Mouse (Mus musculus) heart, postnatal 4 days (tissue): ENCODE results near the gene Sdk1. TPM values are rescaled to one million over a fixed set of nuclear protein-coding genes. Genes with fewer than 3 reads are reported as not detected.

Experiments
- DNase-seq: peaks from one replicate; pipeline ENCODE4 v3.0.0; 2021
- total RNA-seq, 2 experiments: library from RNA; stranded (reverse); gene quantifications; 2 replicates each; pipeline ENCODE4 v1.2.3; 2021

The Sdk1 gene
- total RNA-seq, 2 experiments from 2014 or later = 14.1 to 16.1 TPM

DNA sequence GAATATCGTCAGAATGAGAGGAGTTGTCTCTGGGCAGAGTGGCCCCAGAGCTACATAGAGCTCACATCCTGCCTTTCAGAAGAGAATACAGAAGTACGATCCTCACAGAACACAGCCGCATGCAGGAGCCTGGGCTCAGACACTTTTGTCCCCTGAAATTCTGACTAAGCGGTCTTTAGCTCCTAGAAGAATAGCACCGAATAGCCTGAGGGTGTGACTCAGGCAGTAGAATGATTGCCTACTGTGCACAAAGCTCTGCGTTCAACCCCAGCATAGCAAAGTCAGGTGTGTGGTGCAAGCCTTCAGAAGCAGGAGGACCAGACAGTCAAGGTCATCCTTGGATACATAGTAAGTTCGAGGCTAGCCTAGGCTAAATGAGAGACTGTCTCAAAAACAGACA lies 775.7 kb downstream of the Sdk1 start:
- no peak for DNase-seq

- peak; percentile 61 for DNase-seq
Observed at GRCm38 (mm10) chr5:142022877-142023580, 781.7 kb downstream of the Sdk1 start.

DNA sequence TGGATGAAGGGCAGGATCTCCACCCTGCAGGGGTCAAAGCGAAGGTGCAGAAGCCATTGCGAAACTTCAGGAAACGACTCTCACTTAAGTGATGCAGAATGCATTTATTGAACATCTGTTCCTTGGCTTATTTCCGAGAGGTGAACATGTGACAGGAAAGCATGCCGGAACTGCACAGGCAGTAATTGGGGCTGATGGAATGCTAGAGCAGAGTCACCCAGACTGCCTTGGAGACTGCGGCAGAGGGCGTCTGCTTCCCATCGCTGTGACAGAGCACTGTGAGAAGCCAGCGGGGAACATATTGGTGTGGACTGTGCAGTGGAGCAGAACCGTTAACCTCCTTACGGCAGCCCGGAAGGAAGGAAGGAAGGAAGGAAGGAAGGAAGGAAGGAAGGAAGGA lies 783.2 kb downstream of the Sdk1 start:
- peak; percentile 46 for DNase-seq

DNA sequence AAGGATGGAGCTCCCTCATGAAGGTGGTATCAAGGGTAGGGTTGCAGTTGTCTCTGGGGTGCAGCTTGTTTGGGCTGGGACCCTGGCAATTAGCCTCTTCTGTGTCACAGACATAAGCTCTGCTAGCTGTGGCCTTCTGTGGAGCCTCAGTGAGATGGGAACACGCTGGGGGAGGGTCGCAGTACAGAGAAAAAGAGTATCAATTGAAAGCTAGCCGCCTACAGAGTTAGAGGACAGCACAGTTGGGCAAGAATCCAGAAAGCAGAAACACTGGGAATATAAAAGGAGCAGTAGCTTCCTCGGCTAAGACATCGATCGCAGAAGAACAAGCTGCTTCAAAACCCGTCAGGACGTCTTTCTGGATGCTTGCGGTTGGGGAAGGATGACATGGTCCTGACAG lies 795.2 kb downstream of the Sdk1 start:
- DNase-seq = no peak

DNA sequence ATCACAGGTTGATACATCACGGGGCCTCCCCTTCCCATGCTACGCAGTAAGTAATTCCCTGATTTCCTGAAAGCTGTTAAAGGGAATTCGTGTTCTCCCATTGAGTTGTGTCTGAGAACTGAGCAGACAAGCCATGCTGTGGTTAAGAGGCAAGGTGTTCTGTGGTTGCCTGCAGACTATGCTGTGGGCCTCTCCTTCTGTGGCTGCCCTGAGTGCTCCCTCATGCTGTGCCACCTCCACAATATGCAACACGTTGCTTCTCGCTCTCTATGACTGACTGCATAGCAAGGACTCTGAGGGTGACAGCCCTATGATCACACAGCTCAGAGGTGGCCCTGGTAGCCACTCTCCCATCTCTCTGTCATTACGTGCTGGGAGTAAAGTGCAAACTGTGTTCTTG lies 797.9 kb downstream of the Sdk1 start:
- DNase-seq = no peak

DNA sequence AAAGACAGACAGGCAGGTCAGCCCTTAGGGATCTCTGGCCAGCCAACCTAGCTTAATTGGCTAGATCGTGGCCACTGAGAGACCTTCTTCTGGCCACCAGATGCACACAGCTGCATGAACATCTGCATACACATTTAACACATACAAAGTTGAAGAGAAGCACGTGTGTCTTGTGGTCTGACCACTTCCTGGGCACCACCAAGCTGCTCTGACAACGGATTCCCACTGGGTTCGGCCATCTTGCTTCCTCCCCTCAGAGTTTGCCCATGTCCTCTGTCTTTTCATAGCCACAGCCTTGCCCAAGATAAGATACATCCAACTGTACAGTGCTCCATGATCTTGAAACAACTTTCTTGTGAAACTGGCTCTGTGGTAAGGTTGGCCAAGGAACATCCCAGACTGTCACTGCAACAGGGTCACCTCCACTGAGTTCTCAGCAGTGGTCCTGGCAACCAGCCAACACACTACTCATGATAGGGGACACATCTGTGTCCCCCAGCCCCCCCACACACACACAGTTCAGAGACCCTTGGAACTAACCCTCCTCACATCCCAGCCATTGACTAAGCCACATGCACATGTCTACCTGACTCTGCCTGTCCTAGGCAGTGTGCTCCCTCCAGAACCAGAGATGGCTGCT lies 798.7 kb downstream of the Sdk1 start:
- DNase-seq = no peak

GRCm38 (mm10) chr5:142041226-142041802 lies 800.0 kb downstream of the Sdk1 start:
- no peak for DNase-seq

GRCm38 (mm10) chr5:142061781-142062180 lies 820.5 kb downstream of the Sdk1 start:
- no peak for DNase-seq

GRCm38 (mm10) chr5:142071322-142071721 lies 830.0 kb downstream of the Sdk1 start:
- DNase-seq = no peak

- no peak for DNase-seq
Observed at GRCm38 (mm10) chr5:142073901-142074300, 832.6 kb downstream of the Sdk1 start.

DNA sequence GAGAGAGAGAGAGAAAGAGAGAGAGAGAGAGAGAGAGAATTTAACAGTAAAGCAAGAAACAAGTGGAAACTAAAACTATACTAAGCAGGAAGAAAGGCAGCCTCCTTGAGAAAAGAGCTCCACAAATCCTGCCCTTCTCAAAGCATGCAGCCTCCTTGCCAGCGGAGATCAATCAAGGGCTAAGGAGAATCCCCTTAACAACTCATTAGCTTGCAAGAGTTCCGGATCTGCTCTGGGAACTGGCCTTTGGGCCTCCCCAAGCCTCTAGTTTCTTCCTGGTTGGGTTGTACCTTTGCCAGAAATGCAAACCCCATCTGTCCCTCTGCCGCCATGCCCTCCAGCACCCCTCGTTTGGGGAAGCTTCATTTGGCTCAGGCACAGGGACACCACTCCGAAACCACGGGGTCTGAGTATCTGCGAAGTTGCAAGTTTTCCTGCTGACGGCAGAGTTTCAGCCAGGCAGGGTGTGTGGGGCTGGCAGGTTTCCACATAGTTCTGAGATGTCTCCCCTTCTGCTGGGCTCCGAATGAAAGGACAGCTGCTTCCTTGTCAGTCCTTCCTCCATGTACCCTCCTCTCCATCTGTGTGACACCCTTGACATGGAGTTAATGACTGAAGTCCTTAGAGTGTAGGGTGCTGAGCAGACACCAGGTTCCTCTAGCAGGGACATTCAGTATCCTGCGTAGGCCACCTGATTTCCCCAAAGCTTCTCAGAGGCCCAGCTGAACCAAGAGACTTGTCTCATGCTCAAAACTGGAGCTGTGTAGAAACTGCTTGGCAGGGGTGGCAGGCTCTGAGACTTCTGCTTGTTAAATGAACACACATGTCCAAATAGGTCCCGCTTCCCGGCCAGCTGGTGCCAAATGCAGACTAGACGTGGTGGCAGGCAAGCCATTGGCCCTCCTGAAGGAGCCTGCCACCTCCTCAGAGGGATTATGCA lies 833.5 kb downstream of the Sdk1 start:
- DNase-seq = peak; percentile 55

GRCm38 (mm10) chr5:142080661-142081060 lies 839.4 kb downstream of the Sdk1 start:
- DNase-seq = no peak

DNA sequence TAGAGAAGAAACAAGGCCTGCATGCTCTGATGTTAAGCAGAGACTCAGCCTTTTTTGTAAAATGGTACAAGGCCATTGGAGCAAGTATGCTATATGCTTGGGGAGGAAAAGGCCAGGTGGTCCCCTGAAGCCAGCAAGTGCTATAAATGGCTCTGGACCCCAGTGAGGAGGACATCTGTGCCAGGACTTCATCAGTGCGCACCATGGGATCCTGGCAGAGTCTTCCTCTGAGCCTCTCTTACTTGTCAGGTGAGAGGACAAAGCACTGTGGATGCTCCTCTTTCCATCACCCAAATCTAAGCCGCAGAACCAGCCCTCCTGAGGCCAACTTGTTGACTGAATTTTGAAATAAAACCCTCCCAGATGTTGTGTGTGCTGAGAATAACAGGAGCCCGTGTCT lies 839.8 kb downstream of the Sdk1 start:
- DNase-seq = no peak

DNA sequence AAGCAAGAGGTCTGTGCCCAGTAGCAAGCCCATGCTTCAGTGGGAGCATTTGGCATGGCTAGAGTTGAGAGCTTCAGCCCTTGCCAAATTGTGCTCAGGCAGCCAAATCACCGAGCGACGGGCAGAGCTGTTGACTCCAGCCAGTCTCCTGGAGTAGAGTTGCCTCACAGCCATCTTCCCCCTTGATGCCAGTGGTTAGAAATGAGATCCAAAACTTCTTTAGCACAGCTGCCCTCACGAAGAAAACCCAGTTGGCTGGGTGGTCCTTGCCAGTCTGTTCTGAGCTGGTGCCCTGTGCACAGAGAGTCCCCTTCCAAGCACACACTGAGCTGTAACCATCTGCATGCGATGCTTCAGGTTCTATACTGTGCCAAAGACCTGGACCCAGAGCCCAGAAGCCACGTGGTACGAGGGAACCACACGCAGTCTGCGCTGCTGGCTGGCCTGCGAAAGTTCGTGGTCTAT lies 855.1 kb downstream of the Sdk1 start:
- DNase-seq = no peak

DNA sequence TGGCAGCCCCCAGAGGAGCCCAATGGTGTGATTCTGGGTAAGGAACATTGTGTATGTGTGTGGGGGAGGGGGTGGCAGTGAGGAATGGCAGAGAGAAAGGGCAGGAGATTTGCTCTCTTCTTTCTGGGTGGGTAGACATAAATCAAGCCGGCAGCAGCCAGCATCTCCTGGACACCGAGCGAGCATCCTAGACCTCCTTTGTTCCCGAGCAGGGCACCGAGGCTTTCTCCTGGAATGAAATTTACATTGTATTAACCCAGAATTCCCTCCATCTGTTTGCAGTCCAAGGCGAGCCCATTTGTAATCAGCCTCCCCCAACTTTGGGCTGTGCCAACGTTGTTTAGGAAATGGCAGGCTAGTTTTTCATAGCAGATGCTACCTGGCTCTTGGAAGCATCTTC lies 858.9 kb downstream of the Sdk1 start:
- no peak for DNase-seq

- no peak for DNase-seq
Observed at GRCm38 (mm10) chr5:142107434-142107833, 866.1 kb downstream of the Sdk1 start.

GRCm38 (mm10) chr5:142111989-142112388 lies 870.7 kb downstream of the Sdk1 start:
- no peak for DNase-seq

DNA sequence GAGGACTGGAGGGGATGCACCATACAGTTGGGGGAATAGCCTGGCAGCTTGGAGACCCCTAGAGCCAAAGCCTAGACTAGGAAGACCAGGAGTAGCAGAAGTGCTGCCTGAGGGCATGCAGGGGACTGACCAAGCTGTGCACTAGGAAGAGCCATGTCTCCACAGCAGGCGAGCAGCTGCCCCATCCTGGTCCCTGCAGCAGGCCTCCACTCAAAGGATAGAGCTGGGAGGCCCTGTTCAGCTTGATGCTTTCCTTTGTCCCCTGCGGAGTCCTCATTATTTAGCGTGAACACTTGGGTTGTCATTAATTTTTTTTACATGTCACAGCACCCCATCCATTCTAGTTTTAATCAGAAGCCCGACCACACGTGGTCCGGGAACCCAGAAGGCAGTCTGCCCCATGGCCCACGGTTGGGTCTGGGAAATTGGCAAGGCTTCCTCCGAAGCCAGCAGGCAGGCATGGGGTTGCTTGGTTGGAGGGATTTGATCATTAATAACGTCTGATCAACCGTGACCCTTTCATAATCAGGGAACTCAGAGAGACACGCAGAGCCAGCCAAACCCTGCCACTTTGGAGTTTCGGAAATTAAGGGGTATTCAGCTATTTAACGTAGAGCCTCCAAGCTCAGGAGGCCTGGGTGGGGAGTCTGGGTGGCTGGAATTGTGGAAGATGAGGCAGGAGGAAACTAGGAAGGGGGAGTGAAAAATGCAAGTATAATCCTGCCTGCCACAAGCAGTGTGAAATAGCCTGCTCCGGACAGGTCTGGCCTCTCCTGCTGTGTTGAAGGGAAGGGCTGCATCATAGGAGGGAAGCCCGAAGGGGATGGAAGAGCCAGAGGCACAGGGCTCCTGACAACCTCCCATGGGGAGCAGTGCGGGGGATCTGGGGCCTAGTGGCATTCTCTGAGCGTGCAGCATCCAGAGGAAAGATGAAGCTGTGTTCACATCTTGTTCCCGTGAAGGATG lies 872.2 kb downstream of the Sdk1 start:
- no peak for DNase-seq

DNA sequence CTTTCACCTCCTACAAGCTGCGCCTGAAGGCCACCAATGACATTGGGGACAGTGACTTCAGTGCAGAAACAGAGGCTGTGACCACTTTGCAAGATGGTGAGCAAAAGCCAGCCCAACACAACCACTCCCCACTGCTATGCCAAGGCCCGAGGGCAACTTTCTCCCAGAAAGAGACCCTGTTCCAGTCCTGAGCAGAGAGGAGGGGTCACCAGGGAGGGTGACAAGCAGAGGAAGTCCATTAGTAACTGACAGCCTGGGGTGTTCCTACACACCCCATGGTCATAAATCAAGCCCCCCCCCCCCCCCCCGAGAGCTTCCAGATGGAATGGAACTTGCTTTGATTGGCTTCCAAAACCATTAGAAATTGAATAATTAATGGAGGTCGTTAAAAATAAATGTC lies 886.5 kb downstream of the Sdk1 start:
- DNase-seq = no peak

- no peak for DNase-seq
Observed at GRCm38 (mm10) chr5:142128181-142128611, 886.9 kb downstream of the Sdk1 start.

GRCm38 (mm10) chr5:142130004-142130403 lies 888.7 kb downstream of the Sdk1 start:
- no peak for DNase-seq
